Mouse (Mus musculus) kidney, adult 8-10 months (tissue): ENCODE results near the gene Gm4778.
"Not testable (repeated sequence)": the region's sequence is repeated elsewhere in the genome, so short reads cannot be mapped to it uniquely, and the experiment has no call there.

ENCODE experiments used
- DNase-seq, 2 experiments: peaks; one replicate each; pipeline ENCODE4 v3.0.0; 2022

The Gm4778 gene

DNA sequence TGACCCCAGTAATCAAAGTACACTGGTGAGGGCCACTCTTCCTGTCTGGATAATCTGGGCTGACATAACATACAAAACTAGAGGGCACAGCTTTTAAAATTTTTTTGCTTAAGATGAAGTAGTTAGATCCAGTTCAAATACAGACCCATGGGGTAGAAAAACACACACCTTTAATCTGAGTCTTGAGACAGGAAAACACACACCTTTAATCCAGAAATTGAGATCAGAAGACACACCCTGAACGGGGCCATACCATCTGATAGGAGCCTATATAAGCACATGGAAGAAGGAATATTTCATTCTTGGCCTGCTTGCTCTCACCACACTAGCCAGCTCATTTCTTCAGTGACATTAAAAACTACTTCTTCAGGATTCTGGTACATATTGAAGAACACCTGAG, at the start of gene Gm4778:
Gene Gm4778 (plus strand): TSS at position 301 of the 400 bp plus-strand sequence.
- not testable (repeated sequence) for DNase-seq

DNA sequence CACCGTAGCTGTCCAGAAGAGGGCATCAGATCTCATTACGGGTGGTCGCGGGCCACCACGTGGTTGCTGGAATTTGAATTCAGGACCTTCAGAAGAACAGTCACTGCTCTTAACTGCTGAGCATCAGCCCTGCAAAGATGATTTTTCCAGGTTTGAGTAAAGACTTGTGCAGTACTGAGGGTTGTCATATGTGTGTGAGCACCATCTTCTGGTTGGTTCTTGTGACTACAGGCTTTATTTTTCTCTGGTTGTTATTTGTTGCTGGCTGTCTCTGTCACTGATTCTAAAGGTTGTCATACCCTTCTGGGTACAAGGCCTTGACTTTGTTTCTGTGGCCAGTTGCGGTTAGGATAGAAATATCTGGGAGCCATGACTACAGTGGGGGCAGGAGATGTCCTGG, 3.2 kb upstream of the Gm4778 start:
- DNase-seq: peak; percentile 5 to 10

DNA sequence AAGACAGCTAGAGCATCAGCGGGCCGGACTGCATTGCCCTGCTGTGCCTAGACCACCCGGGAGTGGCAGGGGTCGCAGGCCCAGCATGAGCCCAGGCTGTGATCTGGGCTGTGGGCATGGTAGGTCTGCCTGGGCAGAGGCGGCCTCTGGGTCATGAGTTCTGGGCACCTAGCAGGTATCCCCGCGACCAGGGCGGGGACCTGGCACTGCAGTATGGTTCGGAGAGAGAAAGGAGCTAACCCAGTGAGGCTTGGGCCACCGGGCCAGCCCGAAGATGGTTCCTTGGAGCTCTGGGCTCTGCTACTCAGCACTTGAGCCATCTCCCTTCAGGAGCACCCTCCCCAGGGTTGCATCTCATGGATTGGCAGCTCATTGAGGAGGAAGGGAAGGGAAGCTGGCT, 12.2 kb downstream of the Gm4778 start:
- peak in 1 of 2 experiments; percentile 19 for DNase-seq

DNA sequence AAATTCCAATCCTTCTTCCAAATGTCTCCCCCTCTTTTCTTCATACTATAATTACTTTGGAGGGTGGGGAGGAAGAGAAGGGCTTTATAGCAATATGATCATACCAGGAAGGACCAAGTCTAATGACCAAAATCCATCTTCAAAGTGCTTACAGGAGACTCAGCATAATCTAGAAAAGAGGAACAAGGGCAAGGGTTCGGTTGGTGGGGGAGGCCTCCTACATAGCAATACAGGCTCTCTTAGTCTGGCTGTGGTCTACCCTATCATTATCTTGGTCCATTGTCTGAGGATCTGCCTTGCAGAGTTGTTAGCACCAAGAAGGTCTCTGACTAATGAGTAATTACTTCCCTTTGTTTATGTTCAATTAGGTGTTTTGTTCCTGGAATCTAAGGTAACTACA, 41.6 kb downstream of the Gm4778 start:
- DNase-seq: no peak

DNA sequence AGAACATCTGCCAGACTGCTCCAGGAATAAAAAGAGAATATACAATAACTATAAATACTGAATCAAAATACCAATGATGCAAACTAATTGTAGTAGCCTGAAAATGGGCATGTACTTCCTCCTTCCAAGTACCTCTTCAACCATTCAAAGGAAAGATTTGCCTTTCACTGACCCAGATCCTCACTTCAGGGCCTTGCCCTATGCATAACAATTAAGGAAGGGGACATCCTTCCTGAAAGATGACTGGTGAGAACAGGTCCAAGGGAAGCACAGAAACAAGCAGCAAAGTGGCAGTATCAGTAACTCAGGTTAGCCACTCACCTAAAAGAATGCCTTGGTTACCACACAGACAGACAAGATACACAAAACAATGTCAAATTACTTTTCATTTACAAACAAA, 43.1 kb downstream of the Gm4778 start:
- DNase-seq: no peak

DNA sequence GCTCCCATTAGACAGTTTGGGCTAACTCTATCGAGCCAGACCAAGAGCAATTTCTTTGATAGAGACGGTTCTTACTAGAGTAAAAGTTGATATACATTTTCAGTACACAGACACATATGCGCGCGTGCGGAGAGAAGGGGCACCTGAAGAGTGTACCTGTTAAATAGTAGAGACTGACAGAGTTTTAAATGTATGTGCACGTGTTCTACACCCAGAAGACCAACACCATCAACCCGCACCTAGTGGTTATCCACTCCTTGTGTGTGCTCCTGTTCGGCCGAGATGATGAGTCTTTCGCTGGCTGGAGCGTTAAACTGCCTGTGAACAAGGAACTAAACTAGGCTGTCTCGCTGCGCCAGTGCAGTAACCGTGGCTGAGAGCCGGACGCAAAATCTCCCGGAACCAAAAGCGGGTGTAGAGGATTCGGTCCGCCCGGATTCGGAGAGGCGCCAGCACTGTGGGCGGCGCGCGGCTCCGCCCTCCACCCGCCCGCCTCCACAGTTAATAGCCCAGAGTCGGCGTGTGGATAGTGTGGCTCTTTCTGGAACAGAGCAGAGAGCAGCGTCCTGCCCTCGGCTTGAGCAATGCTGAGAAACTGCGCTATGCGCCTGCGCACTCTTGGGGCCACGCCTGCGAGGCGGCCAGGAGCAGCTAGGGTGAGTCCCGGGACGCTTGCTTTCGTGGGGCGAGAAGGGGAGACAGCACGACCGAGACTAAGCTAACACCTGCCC, 46.0 kb downstream of the Gm4778 start, which contains the start of gene Them4:
Gene Them4 (plus strand): TSS at position 457 of the 731 bp plus-strand sequence.
- peak; percentile 98 for DNase-seq

DNA sequence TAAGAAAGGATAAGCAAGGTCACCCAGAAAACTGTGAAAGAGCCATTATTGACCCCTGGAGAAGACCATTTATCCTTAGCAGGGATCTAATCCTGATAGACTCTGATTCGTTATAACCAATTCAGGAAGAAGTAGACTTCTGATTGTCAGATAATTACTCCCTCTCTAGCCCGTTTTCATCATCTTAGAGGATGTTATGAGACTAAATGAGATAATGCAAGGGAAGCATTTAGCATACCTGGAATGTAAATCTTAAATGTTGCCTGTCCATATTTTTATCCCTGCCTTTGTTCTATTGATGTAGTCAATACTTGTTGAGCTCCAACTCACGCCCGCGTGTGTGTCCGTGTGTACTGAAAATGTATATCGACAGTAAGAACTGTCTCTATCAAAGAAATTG, 46.7 kb downstream of the Gm4778 start:
- DNase-seq: no peak

DNA sequence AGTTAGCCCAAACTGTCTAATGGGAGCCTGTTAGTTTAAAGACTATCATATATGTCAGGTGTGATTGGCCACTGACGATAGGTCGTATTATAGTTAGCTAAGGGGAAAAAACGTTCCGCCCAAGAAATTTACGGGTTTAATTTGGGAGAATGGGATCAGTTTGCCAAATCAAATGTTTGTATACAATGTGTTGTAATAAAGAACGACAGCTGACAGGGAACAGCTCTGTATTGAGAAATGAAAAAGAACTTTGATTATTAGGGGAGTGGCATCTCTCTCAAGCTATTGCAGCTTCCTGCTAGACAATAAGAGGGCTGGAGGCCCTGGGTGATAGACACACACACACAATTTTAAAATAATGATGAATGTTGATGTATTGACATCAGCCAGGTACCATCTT, 47.1 kb downstream of the Gm4778 start:
- DNase-seq: no peak

DNA sequence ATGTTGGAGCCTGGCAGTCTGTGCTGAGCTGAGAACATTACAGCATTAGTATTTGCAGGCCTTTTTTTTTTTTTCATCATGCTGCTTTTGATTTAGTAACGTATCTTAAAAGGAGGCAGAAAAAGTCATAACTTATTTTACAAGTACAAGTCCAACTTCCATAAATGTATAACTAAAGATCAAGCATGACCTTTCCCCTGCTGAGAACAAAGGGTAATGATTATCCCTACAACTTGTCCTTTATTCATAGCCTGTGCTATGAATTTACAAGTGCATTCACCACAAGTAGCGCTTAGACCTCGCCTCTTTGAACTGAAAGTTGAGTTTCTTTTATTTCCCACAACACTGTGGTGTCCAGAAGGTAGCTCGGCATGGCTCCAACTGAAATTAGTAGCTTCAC, 47.5 kb downstream of the Gm4778 start:
- peak; percentile 15 to 53 for DNase-seq
